ENCODE assay signal across 10 mouse cellular contexts in the genomic region with DNA sequence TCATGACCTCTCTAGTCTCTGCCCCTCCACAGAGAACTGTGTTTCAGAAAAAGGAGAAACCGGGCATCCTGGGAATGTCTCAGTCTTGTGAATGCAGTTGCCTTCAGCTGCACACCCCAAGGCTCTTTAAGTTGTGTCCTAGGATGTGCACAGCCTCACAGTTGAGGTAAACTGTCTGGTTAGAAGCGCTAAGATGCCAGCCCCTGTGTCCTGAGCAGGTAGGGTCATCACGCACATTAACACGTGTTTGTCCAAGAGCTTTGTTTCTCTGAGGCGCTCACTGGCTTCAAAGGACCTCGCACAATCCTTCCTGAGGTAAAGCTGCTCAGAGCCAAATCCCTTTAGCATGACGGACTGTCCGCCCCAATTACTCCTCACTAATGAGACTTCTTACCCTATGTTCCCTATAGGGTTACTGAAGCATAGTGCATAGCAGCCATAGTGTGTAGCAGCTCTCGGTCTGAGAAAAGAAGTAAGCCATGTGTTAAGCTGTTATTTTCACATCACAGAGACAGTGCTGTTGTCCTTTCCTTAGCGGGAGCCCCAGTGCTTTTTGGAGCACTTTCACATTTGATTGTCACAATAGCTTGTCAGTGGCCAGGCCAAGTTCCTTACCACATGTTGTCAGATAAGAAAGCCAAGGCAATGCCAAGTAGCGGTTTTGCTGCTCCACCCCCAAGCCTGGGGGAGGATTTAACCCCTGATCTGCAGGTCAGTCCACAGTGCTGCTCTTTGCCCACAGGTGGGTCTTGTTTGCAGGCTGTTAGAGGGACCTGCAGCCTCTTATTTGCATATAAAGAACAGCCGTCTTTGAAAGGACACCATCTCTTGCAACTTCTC.
DNase-seq lines count a peak whose midpoint lies in the region; ATAC-seq and TF ChIP-seq lines count a peak whose summit lies in the region.
"Had no signal": no experiment of that assay in that cellular context is flagged by ENCODE, and none has a peak within 500 bp of the region (broad histone marks: within the 10 kb centered on the region; RNA-seq: fewer than 3 reads in every experiment).

No protein-coding gene starts in this region.

- no peak overlapping the region for H3K9ac ChIP-seq in liver, postnatal 0 days (replicated peaks)
- H3K9ac ChIP-seq in midbrain, postnatal 0 days (replicated peaks; ENCODE audit: low read length, poor library complexity, severe bottlenecking): no peak overlapping the region
- H3K9ac ChIP-seq in kidney, embryonic 15.5 days: no peak overlapping the region
- H3K9ac ChIP-seq in intestine, embryonic 16.5 days (ENCODE audit: low read depth, low read length): no peak overlapping the region

- TF ChIP-seq POLR2A in bone marrow, adult 2 months (IDR thresholded peaks at IDR 0.05; ENCODE audit: borderline replicate concordance, control insufficient read depth, low read depth, low read length): no peak

- no peak; the same call in 1 of the 2 replicates for TF ChIP-seq EP300 in liver, postnatal 0 days (IDR thresholded peaks at IDR 0.05; ENCODE audit: low read depth)

- H3K4me3 ChIP-seq in bone marrow, adult 2 months (replicated peaks; ENCODE audit: control insufficient read depth, low read depth, low read length): no peak overlapping the region
- H3K4me3 ChIP-seq in heart, embryonic 10.5 days: no peak overlapping the region
- no peak overlapping the region for H3K4me3 ChIP-seq in liver, postnatal 0 days (ENCODE audit: low read depth, low read length)
- no peak overlapping the region for H3K4me3 ChIP-seq in midbrain, postnatal 0 days (ENCODE audit: low read depth, low read length)
- no peak overlapping the region for H3K4me3 ChIP-seq in kidney, embryonic 15.5 days (replicated peaks)
- H3K4me3 ChIP-seq in intestine, embryonic 16.5 days (ENCODE audit: low read length): no peak overlapping the region

- 0 out of 2 replicates have a peak overlapping the region, but pooled peaks have one; percentile 2 for H3K4me2 ChIP-seq in liver, postnatal 0 days (ENCODE audit: low read depth, low read length)
- no peak overlapping the region for H3K4me2 ChIP-seq in midbrain, postnatal 0 days (ENCODE audit: low read depth, low read length, poor library complexity, severe bottlenecking)
- no peak overlapping the region for H3K4me2 ChIP-seq in kidney, embryonic 15.5 days
- no peak overlapping the region for H3K4me2 ChIP-seq in intestine, embryonic 16.5 days (ENCODE audit: low read depth, low read length)

- peak; percentile 74 for ATAC-seq in liver, postnatal 0 days
- ATAC-seq in midbrain, postnatal 0 days (ENCODE audit: low FRiP score): no peak
- no peak for ATAC-seq in kidney, embryonic 15.5 days (replicated peaks; ENCODE audit: low FRiP score)
- ATAC-seq in intestine, embryonic 16.5 days: no peak

- H3K36me3 ChIP-seq in heart, embryonic 10.5 days: peaks cover 74% of the 10 kb centered on the region
- peaks cover 56% of the 10 kb centered on the region for H3K36me3 ChIP-seq in liver, postnatal 0 days (replicated peaks; ENCODE audit: insufficient read depth, low read length)
- peaks cover 40% of the 10 kb centered on the region for H3K36me3 ChIP-seq in midbrain, postnatal 0 days (ENCODE audit: insufficient read depth, low read length)
- peaks cover 41% of the 10 kb centered on the region for H3K36me3 ChIP-seq in kidney, embryonic 15.5 days
- peaks cover 5% of the 10 kb centered on the region; the same call in 1 of the 2 replicates for H3K36me3 ChIP-seq in intestine, embryonic 16.5 days (ENCODE audit: control insufficient read depth, insufficient read depth, low read length)

- TF ChIP-seq CTCF in bone marrow, adult 2 months (IDR thresholded peaks at IDR 0.05; ENCODE audit: control insufficient read depth, insufficient read depth, low read length): no peak
- TF ChIP-seq CTCF in liver, postnatal 0 days (IDR thresholded peaks at IDR 0.05; ENCODE audit: low read depth): no peak
- no peak for TF ChIP-seq CTCF in midbrain, postnatal 0 days (IDR thresholded peaks at IDR 0.05)

- peaks cover 1% of the 10 kb centered on the region; the same call in 1 of the 2 replicates for H3K4me1 ChIP-seq in bone marrow, adult 2 months (ENCODE audit: control insufficient read depth, insufficient read depth, low read length)
- peaks cover 83% of the 10 kb centered on the region for H3K4me1 ChIP-seq in heart, embryonic 10.5 days
- H3K4me1 ChIP-seq in liver, postnatal 0 days (ENCODE audit: insufficient read depth): peaks cover 7% of the 10 kb centered on the region
- 0 out of 2 replicates have a peak, but pooled peaks cover 5% of the 10 kb centered on the region for H3K4me1 ChIP-seq in midbrain, postnatal 0 days (ENCODE audit: insufficient read depth, low read length)
- peaks cover 24% of the 10 kb centered on the region for H3K4me1 ChIP-seq in kidney, embryonic 15.5 days
- no peaks in the 10 kb centered on the region for H3K4me1 ChIP-seq in intestine, embryonic 16.5 days (ENCODE audit: control insufficient read depth, insufficient read depth, low read length)

- WGBS in bone marrow, adult 2 months: 43% methylated on average over 12 of the region's 12 CpGs
- WGBS in heart, embryonic 10.5 days: 51% methylated on average over 12 of the region's 12 CpGs
- 48% methylated on average over 12 of the region's 12 CpGs for WGBS in liver, postnatal 0 days (ENCODE audit: insufficient replicate concordance)
- 31% methylated on average over 12 of the region's 12 CpGs for WGBS in midbrain, postnatal 0 days
- 71% methylated on average over 12 of the region's 12 CpGs for WGBS in kidney, embryonic 15.5 days
- WGBS in intestine, embryonic 16.5 days: 77% methylated on average over 12 of the region's 12 CpGs

- DNase-seq in heart, adult 11 months: peak; percentile 98
- no peak for DNase-seq in heart, postnatal 25 days (ENCODE audit: low spot score)
- no peak for DNase-seq in heart, embryonic 10.5 days (ENCODE audit: low spot score)
- peak; percentile 40 for DNase-seq in liver, postnatal 0 days
- DNase-seq in midbrain, postnatal 0 days (ENCODE audit: low spot score): no peak
- DNase-seq: cerebellum, adult 8-10 months; gastrocnemius, postnatal 25 days had no signal

- H3K27ac ChIP-seq in bone marrow, adult 2 months (ENCODE audit: control insufficient read depth, insufficient read depth, low read depth, low read length, poor library complexity): 0 out of 2 replicates have a peak overlapping the region, but pooled peaks have one; percentile 4
- peak overlapping the region; percentile 49 for H3K27ac ChIP-seq in heart, embryonic 10.5 days
- H3K27ac ChIP-seq in liver, postnatal 0 days (ENCODE audit: low read depth): no peak overlapping the region; the same call in 1 of the 2 replicates
- H3K27ac ChIP-seq in midbrain, postnatal 0 days (ENCODE audit: low read depth, low read length): no peak overlapping the region
- H3K27ac ChIP-seq in kidney, embryonic 15.5 days: no peak overlapping the region
- H3K27ac ChIP-seq in intestine, embryonic 16.5 days (ENCODE audit: low read length): no peak overlapping the region

- H3K27me3 ChIP-seq in heart, embryonic 10.5 days (ENCODE audit: insufficient read depth, poor library complexity, severe bottlenecking): no peaks in the 10 kb centered on the region
- H3K27me3 ChIP-seq in liver, postnatal 0 days (ENCODE audit: insufficient read depth, low read length): no peaks in the 10 kb centered on the region
- H3K27me3 ChIP-seq in midbrain, postnatal 0 days (ENCODE audit: insufficient read depth, low read length): no peaks in the 10 kb centered on the region
- H3K27me3 ChIP-seq in kidney, embryonic 15.5 days: no peaks in the 10 kb centered on the region
- no peaks in the 10 kb centered on the region for H3K27me3 ChIP-seq in intestine, embryonic 16.5 days (replicated peaks; ENCODE audit: control insufficient read depth, insufficient read depth, low read length)

- no peaks in the 10 kb centered on the region for H3K9me3 ChIP-seq in heart, embryonic 10.5 days
- H3K9me3 ChIP-seq in liver, postnatal 0 days (ENCODE audit: low read length): no peaks in the 10 kb centered on the region
- no peaks in the 10 kb centered on the region for H3K9me3 ChIP-seq in midbrain, postnatal 0 days (ENCODE audit: low read length)
- no peaks in the 10 kb centered on the region for H3K9me3 ChIP-seq in kidney, embryonic 15.5 days (replicated peaks)
- H3K9me3 ChIP-seq in intestine, embryonic 16.5 days (ENCODE audit: control insufficient read depth, low read length): no peaks in the 10 kb centered on the region

- intact Hi-C loops in heart, postnatal 25 days (cut with DNase I): loop anchor here (5.0 kb wide), 1 partner anchor 81 kb away; no protein-coding TSS in a partner anchor

Comparison
In these comparisons a context has a peak if more than half of its experiments do, and no peak if none do; other contexts are left out.
1. DNase-seq: peak in heart, adult 11 months (single experiment) and liver, postnatal 0 days (single experiment); none in heart, postnatal 25 days (single experiment), heart, embryonic 10.5 days (single experiment) and midbrain, postnatal 0 days (single experiment).
2. H3K27ac ChIP-seq: peak in bone marrow, adult 2 months (single experiment) and heart, embryonic 10.5 days (single experiment); none in liver, postnatal 0 days (single experiment), midbrain, postnatal 0 days (single experiment), kidney, embryonic 15.5 days (single experiment) and intestine, embryonic 16.5 days (single experiment).